Mouse (Mus musculus): ENCODE measurements around the gene Appl2.

- no peak for TF ChIP-seq CTCF (IDR thresholded peaks at IDR 0.05 in 2 of 3, conservative IDR thresholded peaks at IDR 0.05 in 1 of 3; ENCODE audit: control insufficient read depth in 1 of 3, insufficient read depth in 1 of 3, low read depth in 2 of 3, low read length in 3 of 3, poor library complexity in 1 of 3, severe bottlenecking in 1 of 3)
- no peak for TF ChIP-seq POLR2AphosphoS2 (IDR thresholded peaks at IDR 0.05; ENCODE audit: low read length)
- TF ChIP-seq EP300 (IDR thresholded peaks at IDR 0.05; ENCODE audit: low read depth in 1 of 2, low read length in 2 of 2) = no peak
- TF ChIP-seq POLR2AphosphoS5 (IDR thresholded peaks at IDR 0.05; ENCODE audit: borderline replicate concordance, low read depth, low read length) = no peak
- no peak for TF ChIP-seq HCFC1 (IDR thresholded peaks at IDR 0.05; ENCODE audit: low read depth, low read length)
- no peak for TF ChIP-seq ZMIZ1 (IDR thresholded peaks at IDR 0.05; ENCODE audit: low read depth, low read length)
- no peak for TF ChIP-seq TBP (IDR thresholded peaks at IDR 0.05; ENCODE audit: low read depth, low read length)
- no peak for TF ChIP-seq MAZ (IDR thresholded peaks at IDR 0.05; ENCODE audit: low read depth, low read length)
- no peak for TF ChIP-seq TCF12 (IDR thresholded peaks at IDR 0.05; ENCODE audit: low read depth, low read length)
These were observed 499 bp upstream of the Appl2 start for GRCm38 (mm10) chr10:83649037-83649436.
